Mouse (Mus musculus): ENCODE data around the gene Ankrd33.

GRCm38 (mm10) chr15:101086956-101087355 lies 28.6 kb upstream of the Ankrd33 start:
- TF ChIP-seq EP300 (IDR thresholded peaks at IDR 0.05; ENCODE audit: low read depth) (no peak), CTCF (IDR thresholded peaks at IDR 0.05; ENCODE audit: low read depth) (no peak)

Measured in liver, postnatal 0 days (tissue).